8 mouse cellular contexts compared by ENCODE assay signal in the genomic region with DNA sequence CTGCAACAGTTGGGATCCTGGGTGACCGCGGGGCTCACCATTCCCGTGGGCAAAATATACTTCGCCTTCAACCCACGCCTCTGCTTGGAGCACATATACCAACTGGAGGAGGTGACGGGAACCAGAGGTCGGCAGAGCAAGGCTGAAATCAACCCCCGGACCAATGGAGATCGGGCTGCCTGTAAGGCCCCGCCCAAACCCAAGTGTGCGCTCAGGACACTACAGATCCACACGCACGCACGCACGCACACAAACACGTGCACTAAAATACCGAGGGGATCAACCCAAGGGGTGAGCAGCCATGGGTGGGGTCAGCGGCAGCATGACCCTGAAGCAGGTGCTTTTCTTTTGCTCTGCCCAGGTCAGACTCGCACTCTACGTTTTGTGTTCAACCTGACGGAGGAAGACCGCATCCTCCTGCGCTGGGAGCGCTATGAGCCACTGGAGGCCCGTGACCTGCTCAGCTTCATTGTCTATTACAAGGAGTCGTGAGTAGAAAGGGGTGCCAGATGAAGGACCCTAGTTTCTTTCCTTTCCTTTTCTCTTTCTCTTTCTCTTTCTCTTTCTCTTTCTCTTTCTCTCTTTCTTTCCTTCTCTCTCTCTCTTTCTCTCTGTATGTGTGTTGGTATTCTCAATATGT. TPM values are rescaled to one million over a fixed set of nuclear protein-coding genes. Genes with fewer than 3 reads are reported as not detected.
DNase-seq lines count a peak whose midpoint lies in the region; ATAC-seq and TF ChIP-seq lines count a peak whose summit lies in the region.

No protein-coding gene starts in this region.

- H3K4me2 ChIP-seq in heart, embryonic 13.5 days, result peak overlapping the region; percentile 69
- peak overlapping the region; percentile 34 for H3K4me2 ChIP-seq in hindbrain, embryonic 11.5 days (replicated peaks; ENCODE audit: low read depth, low read length)

- 4% methylated on average over 26 of the region's 26 CpGs for WGBS in heart, embryonic 13.5 days
- WGBS in hindbrain, embryonic 11.5 days, result 5% methylated on average over 26 of the region's 26 CpGs

- H3K4me1 ChIP-seq in heart, embryonic 13.5 days, result peaks cover 12% of the 10 kb centered on the region
- peaks cover 0 to 12% of the 10 kb centered on the region in 2 experiments; a peak in 1 of 4 replicates for H3K4me1 ChIP-seq in MEL (ENCODE audit: control insufficient read depth in 1 of 2, insufficient read depth in 2 of 2, low read length in 2 of 2)
- H3K4me1 ChIP-seq in hindbrain, embryonic 11.5 days (replicated peaks; ENCODE audit: control insufficient read depth, insufficient read depth, low read length), result no peaks in the 10 kb centered on the region

- H3K9me3 ChIP-seq in heart, embryonic 13.5 days, result no peaks in the 10 kb centered on the region
- H3K9me3 ChIP-seq in MEL (replicated peaks; ENCODE audit: insufficient read depth, low read length), result no peaks in the 10 kb centered on the region
- no peaks in the 10 kb centered on the region for H3K9me3 ChIP-seq in hindbrain, embryonic 11.5 days (ENCODE audit: control insufficient read depth, low read length)

- H3K4me3 ChIP-seq in heart, embryonic 13.5 days, result peak overlapping the region; percentile 42
- H3K4me3 ChIP-seq in MEL (ENCODE audit: control insufficient read depth in 1 of 2, insufficient read depth in 1 of 2, low read depth in 2 of 2, low read length in 2 of 2), result peak overlapping the region; percentile 50 to 59
- 0 out of 2 replicates have a peak overlapping the region, but pooled peaks have one; percentile 10 for H3K4me3 ChIP-seq in hindbrain, embryonic 11.5 days (ENCODE audit: low read depth, low read length)

- no peak for TF ChIP-seq CTCF in MEL (IDR thresholded peaks at IDR 0.05 in 2 of 3, conservative IDR thresholded peaks at IDR 0.05 in 1 of 3; ENCODE audit: control insufficient read depth in 1 of 3, insufficient read depth in 1 of 3, low read depth in 2 of 3, low read length in 3 of 3, poor library complexity in 1 of 3, severe bottlenecking in 1 of 3)

- peak in 1 of 2 experiments; percentile 42; a peak in 1 of 4 replicates for TF ChIP-seq POLR2A in MEL (IDR thresholded peaks at IDR 0.05; ENCODE audit: control insufficient read depth in 1 of 2, insufficient read depth in 1 of 2, low read depth in 1 of 2, low read length in 2 of 2, poor library complexity in 1 of 2)

- intact Hi-C loops in heart, postnatal 14 days (cut with DNase I), result no loop called here

- TF ChIP-seq RAD21 in MEL (IDR thresholded peaks at IDR 0.05; ENCODE audit: low read depth, low read length), result no peak

- ATAC-seq in heart, embryonic 13.5 days (ENCODE audit: extremely low read depth, insufficient number of reproducible peaks, low FRiP score, low TSS enrichment), result no peak
- ATAC-seq in hindbrain, embryonic 11.5 days (ENCODE audit: low FRiP score), result no peak
- ATAC-seq in megakaryocyte-erythroid progenitor cell, adult 5-6 weeks (replicated peaks; ENCODE audit: low FRiP score, low TSS enrichment, poor library complexity, severe bottlenecking), result peak; percentile 73

- no peaks in the 10 kb centered on the region for H3K36me3 ChIP-seq in heart, embryonic 13.5 days
- peaks cover 0 to 4% of the 10 kb centered on the region in 2 experiments; a peak in 1 of 4 replicates for H3K36me3 ChIP-seq in MEL (ENCODE audit: control insufficient read depth in 1 of 2, insufficient read depth in 2 of 2, low read length in 2 of 2)
- no peaks in the 10 kb centered on the region for H3K36me3 ChIP-seq in hindbrain, embryonic 11.5 days (ENCODE audit: control insufficient read depth, insufficient read depth, low read length)

- no peak for DNase-seq in heart, postnatal 14 days
- DNase-seq in MEL (ENCODE audit: low read depth, low spot score), result peak; percentile 85
- no peak for DNase-seq in hindbrain, embryonic 11.5 days (ENCODE audit: low spot score)
- no peak for DNase-seq in layer of hippocampus, adult 9-11 months
- DNase-seq in right cerebral cortex, adult 18-20 months, result no peak
- no peak for DNase-seq in urinary bladder, postnatal 36 days (ENCODE audit: low spot score in 2 of 2)

- peaks cover 100% of the 10 kb centered on the region for H3K27me3 ChIP-seq in heart, embryonic 13.5 days (replicated peaks)
- H3K27me3 ChIP-seq in MEL (ENCODE audit: control insufficient read depth in 1 of 2, insufficient read depth in 2 of 2, low read length in 2 of 2), result peaks cover 0 to 6% of the 10 kb centered on the region in 2 experiments; a peak in 2 of 4 replicates
- peaks cover 46% of the 10 kb centered on the region for H3K27me3 ChIP-seq in hindbrain, embryonic 11.5 days (ENCODE audit: control insufficient read depth, insufficient read depth, low read length)

- no peak for TF ChIP-seq EP300 in MEL (IDR thresholded peaks at IDR 0.05; ENCODE audit: low read depth in 1 of 2, low read length in 2 of 2)

- H3K79me2 ChIP-seq in MEL (ENCODE audit: control insufficient read depth, insufficient read depth, low read length, poor library complexity), result no peaks in the 10 kb centered on the region

- H3K27ac ChIP-seq in heart, embryonic 13.5 days (replicated peaks), result no peak overlapping the region
- no peak overlapping the region for H3K27ac ChIP-seq in MEL (ENCODE audit: control insufficient read depth, low read depth, low read length)
- no peak overlapping the region for H3K27ac ChIP-seq in hindbrain, embryonic 11.5 days (ENCODE audit: low read depth, low read length)

- H3K9ac ChIP-seq in heart, embryonic 13.5 days, result peak overlapping the region; percentile 33; the same call in 1 of the 2 replicates
- peak overlapping the region; percentile 40 for H3K9ac ChIP-seq in MEL (ENCODE audit: control insufficient read depth, low read depth, low read length, poor library complexity, severe bottlenecking)
- no peak overlapping the region for H3K9ac ChIP-seq in hindbrain, embryonic 11.5 days (ENCODE audit: low read depth, low read length)

TF ChIP-seq in MEL, 35 proteins besides CTCF, POLR2A, EP300 and RAD21 (continues in another document):
- TF ChIP-seq MAX (IDR thresholded peaks at IDR 0.05; ENCODE audit: low read length) (peak; percentile 93), BHLHE40 (IDR thresholded peaks at IDR 0.05; ENCODE audit: borderline replicate concordance, low read depth, low read length) (peak; percentile 81; the same call in 1 of the 2 replicates), SIN3A (IDR thresholded peaks at IDR 0.05; ENCODE audit: low read length) (peak; percentile 58), GATA1 (IDR thresholded peaks at IDR 0.05; ENCODE audit: low read depth, low read length) (no peak)

RNA-seq across cellular contexts. Expression of a gene that starts 7.4 kb away (rescaled TPM):
- 0.06 and 0.08 TPM in 2 replicates for polyA plus RNA-seq in heart, embryonic 13.5 days (2015; fragmentation: Nextera tagmentation; extraction: Ambion mirVana)
- under 1 TPM; 0.24 TPM for total RNA-seq in heart, postnatal 14 days (2021)
- 0.62 and 0.77 TPM in 2 replicates for total RNA-seq in MEL (2012; rRNA removed)
- polyA plus RNA-seq in MEL (2012; ENCODE audit: insufficient read depth in 1 of 2, insufficient read length in 2 of 2, low read depth in 1 of 2, low replicate concordance in 2 of 2, missing spikeins in 1 of 2), result 1 to 10 TPM in 1 of 2 experiments, not detected in 1; 3.7 TPM
- 0.36 and 0.83 TPM in 2 replicates for polyA plus RNA-seq in hindbrain, embryonic 11.5 days (2014; fragmentation: Nextera tagmentation; extraction: Ambion mirVana)
- not detected in 2 replicates for total RNA-seq in megakaryocyte-erythroid progenitor cell, adult 5-6 weeks (2014; fragmentation: Nextera tagmentation)
- total RNA-seq in megakaryocyte-erythroid progenitor cell, adult 5-6 weeks (2017), result 0.15 TPM in 1 of 2 replicates, not detected in the other

RNA-seq across cellular contexts. Expression of a gene that starts 9.2 kb away (rescaled TPM):
- 0.66 and 1.5 TPM in 2 replicates for polyA plus RNA-seq in heart, embryonic 13.5 days (2015; fragmentation: Nextera tagmentation; extraction: Ambion mirVana)
- under 1 TPM; 0.29 to 0.31 TPM for total RNA-seq in heart, postnatal 14 days (2021)
- total RNA-seq in MEL (2012; rRNA removed), result not detected in 2 replicates
- not detected for polyA plus RNA-seq in MEL (2012; ENCODE audit: insufficient read depth in 1 of 2, insufficient read length in 2 of 2, low read depth in 1 of 2, low replicate concordance in 2 of 2, missing spikeins in 1 of 2)
- polyA plus RNA-seq in hindbrain, embryonic 11.5 days (2014; fragmentation: Nextera tagmentation; extraction: Ambion mirVana), result 6.7 and 8.5 TPM in 2 replicates
- total RNA-seq in megakaryocyte-erythroid progenitor cell, adult 5-6 weeks (2014; fragmentation: Nextera tagmentation), result not detected in 2 replicates
- not detected in 2 replicates for total RNA-seq in megakaryocyte-erythroid progenitor cell, adult 5-6 weeks (2017)

RNA-seq across cellular contexts. Expression of a gene that starts 19.9 kb away (rescaled TPM):
- polyA plus RNA-seq in heart, embryonic 13.5 days (2015; fragmentation: Nextera tagmentation; extraction: Ambion mirVana), result 17.1 and 18.1 TPM in 2 replicates
- 10 to 100 TPM; 25.5 to 32.4 TPM for total RNA-seq in heart, postnatal 14 days (2021)
- total RNA-seq in MEL (2012; rRNA removed), result 0.16 and 0.35 TPM in 2 replicates
- polyA plus RNA-seq in MEL (2012; ENCODE audit: insufficient read depth in 1 of 2, insufficient read length in 2 of 2, low read depth in 1 of 2, low replicate concordance in 2 of 2, missing spikeins in 1 of 2), result 1 to 10 TPM in 1 of 2 experiments, not detected in 1; 1.0 TPM
- polyA plus RNA-seq in hindbrain, embryonic 11.5 days (2014; fragmentation: Nextera tagmentation; extraction: Ambion mirVana), result 8.6 and 10.1 TPM in 2 replicates
- total RNA-seq in megakaryocyte-erythroid progenitor cell, adult 5-6 weeks (2014; fragmentation: Nextera tagmentation), result 3.3 and 15.3 TPM in 2 replicates
- 3.2 and 4.3 TPM in 2 replicates for total RNA-seq in megakaryocyte-erythroid progenitor cell, adult 5-6 weeks (2017)

RNA-seq across cellular contexts. Expression of a gene that starts 42.4 kb away (rescaled TPM):
- 0.04 and 0.17 TPM in 2 replicates for polyA plus RNA-seq in heart, embryonic 13.5 days (2015; fragmentation: Nextera tagmentation; extraction: Ambion mirVana)
- total RNA-seq in heart, postnatal 14 days (2021), result 1 to 10 TPM in 1 of 2 experiments, under 1 TPM in 1; 0.14 to 2.2 TPM
- not detected in 2 replicates for total RNA-seq in MEL (2012; rRNA removed)
- polyA plus RNA-seq in MEL (2012; ENCODE audit: insufficient read depth in 1 of 2, insufficient read length in 2 of 2, low read depth in 1 of 2, low replicate concordance in 2 of 2, missing spikeins in 1 of 2), result not detected
- not detected in 2 replicates for polyA plus RNA-seq in hindbrain, embryonic 11.5 days (2014; fragmentation: Nextera tagmentation; extraction: Ambion mirVana)
- total RNA-seq in megakaryocyte-erythroid progenitor cell, adult 5-6 weeks (2014; fragmentation: Nextera tagmentation), result 0.74 and 2.2 TPM in 2 replicates
- 5.2 TPM in 1 of 2 replicates, not detected in the other for total RNA-seq in megakaryocyte-erythroid progenitor cell, adult 5-6 weeks (2017)

RNA-seq across cellular contexts. Expression of a gene that starts 55.7 kb away (rescaled TPM):
- 0.25 TPM in 1 of 2 replicates, not detected in the other for polyA plus RNA-seq in heart, embryonic 13.5 days (2015; fragmentation: Nextera tagmentation; extraction: Ambion mirVana)
- total RNA-seq in heart, postnatal 14 days (2021), result under 1 TPM; 0.44 to 0.48 TPM
- 0.04 TPM in 1 of 2 replicates, not detected in the other for total RNA-seq in MEL (2012; rRNA removed)
- polyA plus RNA-seq in MEL (2012; ENCODE audit: insufficient read depth in 1 of 2, insufficient read length in 2 of 2, low read depth in 1 of 2, low replicate concordance in 2 of 2, missing spikeins in 1 of 2), result not detected
- 0.40 and 0.83 TPM in 2 replicates for polyA plus RNA-seq in hindbrain, embryonic 11.5 days (2014; fragmentation: Nextera tagmentation; extraction: Ambion mirVana)
- total RNA-seq in megakaryocyte-erythroid progenitor cell, adult 5-6 weeks (2014; fragmentation: Nextera tagmentation), result not detected in 2 replicates
- 0.23 TPM in 1 of 2 replicates, not detected in the other for total RNA-seq in megakaryocyte-erythroid progenitor cell, adult 5-6 weeks (2017)
